In genomic region chr3:108918852-108919251, GRCm38 (mm10) we compare ENCODE assay signal across 32 mouse cellular contexts. TPM values are rescaled to one million over a fixed set of nuclear protein-coding genes. Genes with fewer than 3 reads are reported as not detected.
DNase-seq lines count a peak whose midpoint lies in the region; ATAC-seq and TF ChIP-seq lines count a peak whose summit lies in the region.
"Had no signal": no experiment of that assay in that cellular context is flagged by ENCODE, and none has a peak within 500 bp of the region (broad histone marks: within the 10 kb centered on the region; RNA-seq: fewer than 3 reads in every experiment).

No protein-coding gene starts in this region.

- WGBS in liver, embryonic 14.5 days (ENCODE audit: insufficient replicate concordance), result 87% methylated on average over 1 of the region's 1 CpGs

- no peaks in the 10 kb centered on the region for H3K27me3 ChIP-seq in liver, embryonic 14.5 days (ENCODE audit: control insufficient read depth, insufficient read depth, low read length)
- H3K27me3 ChIP-seq: forebrain, embryonic 13.5 days; heart, embryonic 12.5 days; heart, embryonic 15.5 days; hindbrain, embryonic 13.5 days had no signal

- H3K4me1 ChIP-seq in liver, embryonic 14.5 days (replicated peaks; ENCODE audit: control insufficient read depth in 2 of 2, insufficient read depth in 2 of 2, low read length in 1 of 2), result peaks cover 17 to 35% of the 10 kb centered on the region in 2 experiments
- H3K4me1 ChIP-seq: forebrain, embryonic 13.5 days; heart, embryonic 12.5 days; heart, embryonic 15.5 days; hindbrain, embryonic 13.5 days had no signal

- no peak for ATAC-seq in liver, embryonic 14.5 days (ENCODE audit: insufficient read depth)
- ATAC-seq: activated CD4-positive, CD25-positive, alpha-beta regulatory T cell, adult 4 months; forebrain, embryonic 13.5 days; forebrain, embryonic 16.5 days; hindbrain, embryonic 16.5 days had no signal

- no peak overlapping the region for H3K9ac ChIP-seq in liver, embryonic 14.5 days (replicated peaks)
- H3K9ac ChIP-seq: forebrain, embryonic 13.5 days; heart, embryonic 12.5 days; heart, embryonic 15.5 days; hindbrain, embryonic 13.5 days had no signal

- no peak for TF ChIP-seq EP300 in liver, embryonic 14.5 days (IDR thresholded peaks at IDR 0.05; ENCODE audit: low read depth)

- H3K9me3 ChIP-seq in liver, embryonic 14.5 days (ENCODE audit: control insufficient read depth, low read length), result no peaks in the 10 kb centered on the region
- H3K9me3 ChIP-seq: forebrain, embryonic 10.5 days; forebrain, embryonic 13.5 days; heart, embryonic 12.5 days; heart, embryonic 15.5 days; hindbrain, embryonic 10.5 days; hindbrain, embryonic 13.5 days had no signal

- peak; percentile 25; the same call in 1 of the 2 replicates for TF ChIP-seq CTCF in liver, embryonic 14.5 days (IDR thresholded peaks at IDR 0.05; ENCODE audit: low read depth)

- no peak overlapping the region for H3K27ac ChIP-seq in liver, embryonic 14.5 days
- H3K27ac ChIP-seq: forebrain, embryonic 10.5 days; forebrain, embryonic 13.5 days; heart, embryonic 15.5 days; hindbrain, embryonic 10.5 days; hindbrain, embryonic 13.5 days had no signal

- no peaks in the 10 kb centered on the region for H3K36me3 ChIP-seq in liver, embryonic 14.5 days (replicated peaks; ENCODE audit: control insufficient read depth, insufficient read depth, low read depth)
- H3K36me3 ChIP-seq: forebrain, embryonic 10.5 days; heart, embryonic 12.5 days; heart, embryonic 15.5 days; hindbrain, embryonic 10.5 days; hindbrain, embryonic 13.5 days had no signal

- no peak overlapping the region for H3K4me3 ChIP-seq in liver, embryonic 14.5 days (ENCODE audit: insufficient read depth in 1 of 2, low read depth in 2 of 2, low read length in 2 of 2)
- H3K4me3 ChIP-seq: forebrain, embryonic 10.5 days; forebrain, embryonic 13.5 days; heart, embryonic 12.5 days; heart, embryonic 15.5 days; hindbrain, embryonic 10.5 days; hindbrain, embryonic 13.5 days had no signal

- H3K4me2 ChIP-seq in liver, embryonic 14.5 days (ENCODE audit: low read depth), result no peak overlapping the region
- H3K4me2 ChIP-seq: forebrain, embryonic 13.5 days; heart, embryonic 12.5 days; heart, embryonic 15.5 days; hindbrain, embryonic 13.5 days had no signal

- DNase-seq in cerebellum, adult 9-10 months, result peak; percentile 18
- DNase-seq in cerebellum, adult 11-12 months, result no peak
- DNase-seq in liver, embryonic 14.5 days (ENCODE audit: low read depth in 3 of 3, low spot score in 3 of 3), result no peak
- DNase-seq in liver, result no peak
- peak; percentile 36 for DNase-seq in thymus, postnatal 14 days
- DNase-seq in thymus, postnatal 4 days, result no peak
- no peak for DNase-seq in kidney, adult 8-10 months
- DNase-seq in adrenal gland, postnatal 10 days, result no peak
- DNase-seq: adrenal gland, adult 8-10 months; adrenal gland, postnatal 36 days; cerebellum, adult 2 months; cerebellum, postnatal 10 days; cerebellum, postnatal 36 days; gastrocnemius, postnatal 10 days; gastrocnemius, postnatal 36 days; heart, postnatal 10 days; heart, postnatal 36 days had no signal

RNA-seq across cellular contexts. Expression of gene Prpf38b, which starts 7.3 kb away (rescaled TPM):
- 29.5 and 47.5 TPM in 2 replicates for polyA plus RNA-seq in liver, embryonic 14.5 days (2012; rRNA removed)
- polyA plus RNA-seq in liver, embryonic 14.5 days (2014; fragmentation: Nextera tagmentation; extraction: Ambion mirVana), result 20.2 and 22.4 TPM in 2 replicates
- 10 to 100 TPM; 52.8 to 65.7 TPM for total RNA-seq in adrenal gland, postnatal 10 days (2021)

RNA-seq across cellular contexts. Expression of gene Henmt1, which starts 20.8 kb away (rescaled TPM):
- 0.02 and 0.03 TPM in 2 replicates for polyA plus RNA-seq in liver, embryonic 14.5 days (2012; rRNA removed)
- 0.08 TPM in 1 of 2 replicates, not detected in the other for polyA plus RNA-seq in liver, embryonic 14.5 days (2014; fragmentation: Nextera tagmentation; extraction: Ambion mirVana)
- total RNA-seq in adrenal gland, postnatal 10 days (2021), result not detected
- total RNA-seq: adrenal gland, postnatal 36 days; gastrocnemius, adult 18-20 months; gastrocnemius, postnatal 10 days; gastrocnemius, postnatal 36 days; granulocyte monocyte progenitor cell, adult 5-6 weeks; heart, adult 8-10 months; heart, postnatal 10 days; heart, postnatal 36 days had no signal
- polyA plus RNA-seq: heart, embryonic 15.5 days had no signal

RNA-seq across cellular contexts. Expression of gene Gm9857, which starts 21.4 kb away (rescaled TPM):
- polyA plus RNA-seq in liver, embryonic 14.5 days (2012; rRNA removed), result not detected in 2 replicates
- polyA plus RNA-seq in liver, embryonic 14.5 days (2014; fragmentation: Nextera tagmentation; extraction: Ambion mirVana), result not detected in 2 replicates
- not detected for total RNA-seq in adrenal gland, postnatal 10 days (2021)
- total RNA-seq: adrenal gland, adult 8-10 months; adrenal gland, postnatal 36 days; gastrocnemius, adult 18-20 months; gastrocnemius, postnatal 10 days; gastrocnemius, postnatal 36 days; granulocyte monocyte progenitor cell, adult 5-6 weeks; heart, adult 8-10 months; heart, postnatal 10 days; heart, postnatal 36 days had no signal
- polyA plus RNA-seq: activated CD4-positive, CD25-positive, alpha-beta regulatory T cell, adult 4 months; cortical plate, adult 2 months; embryonic facial prominence, embryonic 11.5 days; embryonic facial prominence, embryonic 14.5 days; forebrain, embryonic 10.5 days; forebrain, embryonic 13.5 days; heart, embryonic 12.5 days; heart, embryonic 15.5 days; hindbrain, embryonic 10.5 days; hindbrain, embryonic 13.5 days; hindbrain, embryonic 16.5 days had no signal

RNA-seq across cellular contexts. Expression of gene Fndc7, which starts 29.0 kb away (rescaled TPM):
- polyA plus RNA-seq in liver, embryonic 14.5 days (2012; rRNA removed), result not detected in 2 replicates
- not detected in 2 replicates for polyA plus RNA-seq in liver, embryonic 14.5 days (2014; fragmentation: Nextera tagmentation; extraction: Ambion mirVana)
- total RNA-seq in adrenal gland, postnatal 10 days (2021), result 1 to 10 TPM in 1 of 2 experiments, under 1 TPM in 1; 0.39 to 1.4 TPM
- total RNA-seq: gastrocnemius, adult 18-20 months had no signal
- polyA plus RNA-seq: embryonic facial prominence, embryonic 11.5 days; forebrain, embryonic 10.5 days; forebrain, embryonic 13.5 days; forebrain, embryonic 16.5 days had no signal

Comparison
In these comparisons a context has a peak if more than half of its experiments do, and no peak if none do; other contexts are left out.
1. DNase-seq: peak in cerebellum, adult 9-10 months (single experiment) and thymus, postnatal 14 days (single experiment); none in cerebellum, adult 11-12 months (single experiment), liver, embryonic 14.5 days (0 of 3), liver (single experiment), thymus, postnatal 4 days (single experiment), kidney, adult 8-10 months (0 of 2) and adrenal gland, postnatal 10 days (single experiment).